Mouse (Mus musculus): ENCODE measurements around the gene Far2. TPM values are rescaled to one million over a fixed set of nuclear protein-coding genes. Genes with fewer than 3 reads are reported as not detected.
"Not testable (repeated sequence)": the region's sequence is repeated elsewhere in the genome, so short reads cannot be mapped to it uniquely, and the experiment has no call there.

Gene Far2
- polyA plus RNA-seq, 1 experiment from 2014 or later = 5.0 TPM

- Histone ChIP-seq H3K27ac (no peak overlapping the region), H3K9me3 (no peaks in the 10 kb centered on the region), H3K36me3 (no peaks in the 10 kb centered on the region), H3K9ac (no peak overlapping the region), H3K4me3 (replicated peaks) (no peak overlapping the region), H3K27me3 (replicated peaks) (no peaks in the 10 kb centered on the region), H3K4me1 (replicated peaks) (no peaks in the 10 kb centered on the region), H3K4me2 (replicated peaks) (no peak overlapping the region)
- peak; percentile 92 for ATAC-seq
- 64% methylated on average over 2 of the region's 2 CpGs for WGBS
These were observed 37.3 kb downstream of the Far2 start for GRCm38 (mm10) chr6:148084403-148084802.

DNA sequence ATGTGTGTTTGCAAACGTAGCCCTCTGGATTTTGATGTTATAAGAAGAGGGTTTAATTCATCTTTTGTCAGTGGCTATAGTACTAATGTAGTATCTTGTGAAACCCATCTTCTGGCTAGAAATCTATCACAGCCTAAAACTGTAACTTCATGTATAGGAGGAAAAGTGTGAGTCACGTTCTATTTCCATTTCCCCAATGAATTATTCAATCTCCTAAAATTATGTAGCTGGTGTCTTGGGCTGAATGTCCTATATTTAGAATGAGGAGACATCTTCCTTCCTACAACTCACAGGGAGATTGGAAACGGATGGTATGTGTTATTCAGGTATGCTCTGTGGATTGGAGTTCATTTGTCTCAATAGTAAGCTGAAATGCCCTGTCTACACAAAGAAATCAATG, 50.0 kb downstream of the Far2 start:
- Histone ChIP-seq H3K27me3 (replicated peaks) (no peaks in the 10 kb centered on the region), H3K4me2 (replicated peaks) (no peak overlapping the region), H3K9ac (no peak overlapping the region), H3K4me3 (replicated peaks) (no peak overlapping the region), H3K36me3 (no peaks in the 10 kb centered on the region), H3K27ac (no peak overlapping the region), H3K9me3 (no peaks in the 10 kb centered on the region), H3K4me1 (replicated peaks) (no peaks in the 10 kb centered on the region)
- 76% methylated on average over 3 of the region's 3 CpGs for WGBS
- ATAC-seq = no peak

DNA sequence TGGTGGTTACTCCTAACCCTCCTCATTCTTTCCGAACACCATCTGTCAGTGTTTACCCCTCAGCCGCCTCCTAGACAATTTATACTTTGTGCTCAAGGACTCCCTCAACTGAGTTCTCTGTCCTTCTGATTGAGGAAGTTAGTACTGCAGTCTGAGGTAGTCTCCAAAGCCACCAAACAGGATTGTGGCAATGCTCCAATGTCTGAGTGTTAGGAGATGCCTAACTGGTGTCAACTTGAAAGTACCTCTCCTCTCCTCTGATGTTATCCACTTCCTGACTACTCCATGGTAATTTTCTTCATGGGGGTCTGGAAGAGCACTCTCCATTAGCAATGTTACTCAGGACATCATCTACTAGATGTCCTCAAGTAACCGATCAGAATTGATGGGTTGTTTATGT, 54.9 kb downstream of the Far2 start:
- H3K4me2 ChIP-seq (replicated peaks) = no peak overlapping the region
- H3K27ac ChIP-seq = no peak overlapping the region
- 54% methylated on average over 3 of the region's 3 CpGs for WGBS
- no peaks in the 10 kb centered on the region for H3K36me3 ChIP-seq
- H3K4me3 ChIP-seq (replicated peaks) = no peak overlapping the region
- H3K9ac ChIP-seq = no peak overlapping the region
- no peaks in the 10 kb centered on the region for H3K27me3 ChIP-seq (replicated peaks)
- ATAC-seq = no peak
- no peaks in the 10 kb centered on the region for H3K4me1 ChIP-seq (replicated peaks)
- H3K9me3 ChIP-seq = no peaks in the 10 kb centered on the region

DNA sequence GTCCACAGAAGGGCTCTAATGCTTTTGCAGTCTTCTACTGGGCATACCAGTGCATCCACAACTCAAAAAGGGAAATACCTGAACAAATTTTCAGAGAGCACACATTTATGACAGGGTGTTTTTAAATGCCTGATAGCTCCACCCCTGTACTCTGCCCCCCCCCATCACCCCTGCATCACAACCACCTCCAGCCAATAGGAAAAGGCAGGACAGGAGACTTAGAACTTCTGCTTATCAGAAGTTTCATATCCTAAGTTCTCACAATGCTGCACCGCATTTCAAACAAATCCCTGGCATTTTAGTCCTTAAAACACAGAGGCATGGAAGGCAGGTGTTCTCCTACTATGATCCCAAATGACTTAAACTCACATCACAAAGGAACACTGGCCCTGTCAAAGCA, 55.4 kb downstream of the Far2 start:
- WGBS = 85% methylated on average over 1 of the region's 1 CpGs

DNA sequence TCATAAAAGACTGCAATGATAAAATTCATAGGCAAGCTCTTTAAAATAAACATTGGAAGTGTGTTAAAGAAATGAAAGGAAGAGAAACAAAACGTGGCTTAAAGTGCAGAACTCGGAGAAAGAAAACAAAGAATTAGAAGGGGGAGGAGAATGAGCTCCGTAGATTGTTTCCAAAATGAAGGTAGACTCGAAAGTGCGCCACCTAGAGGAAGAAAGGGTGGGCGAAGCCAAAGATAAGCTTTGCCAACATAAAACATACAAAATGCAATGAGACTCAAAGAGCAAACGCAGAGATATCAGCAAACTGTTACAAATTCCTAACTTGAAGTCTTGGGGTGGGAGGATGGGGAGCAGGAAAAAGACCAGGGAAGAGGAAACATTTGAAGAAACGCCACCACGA, 57.2 kb downstream of the Far2 start:
- no peak overlapping the region for H3K4me2 ChIP-seq (replicated peaks)
- no peaks in the 10 kb centered on the region for H3K9me3 ChIP-seq
- H3K27ac ChIP-seq = no peak overlapping the region
- H3K9ac ChIP-seq = no peak overlapping the region
- ATAC-seq = no peak
- WGBS = 37% methylated on average over 9 of the region's 9 CpGs
- no peaks in the 10 kb centered on the region for H3K36me3 ChIP-seq
- H3K27me3 ChIP-seq (replicated peaks) = no peaks in the 10 kb centered on the region
- no peaks in the 10 kb centered on the region for H3K4me1 ChIP-seq (replicated peaks)
- no peak overlapping the region for H3K4me3 ChIP-seq (replicated peaks)

More for the DNA sequence above, 55.4 kb downstream of the Far2 start:
- no peaks in the 10 kb centered on the region for H3K27me3 ChIP-seq (replicated peaks)
- no peaks in the 10 kb centered on the region for H3K36me3 ChIP-seq
- no peak for ATAC-seq
- H3K4me2 ChIP-seq (replicated peaks) = no peak overlapping the region
- no peak overlapping the region for H3K9ac ChIP-seq
- H3K27ac ChIP-seq = no peak overlapping the region
- no peaks in the 10 kb centered on the region for H3K4me1 ChIP-seq (replicated peaks)
- H3K9me3 ChIP-seq = no peaks in the 10 kb centered on the region
- no peak overlapping the region for H3K4me3 ChIP-seq (replicated peaks)

DNA sequence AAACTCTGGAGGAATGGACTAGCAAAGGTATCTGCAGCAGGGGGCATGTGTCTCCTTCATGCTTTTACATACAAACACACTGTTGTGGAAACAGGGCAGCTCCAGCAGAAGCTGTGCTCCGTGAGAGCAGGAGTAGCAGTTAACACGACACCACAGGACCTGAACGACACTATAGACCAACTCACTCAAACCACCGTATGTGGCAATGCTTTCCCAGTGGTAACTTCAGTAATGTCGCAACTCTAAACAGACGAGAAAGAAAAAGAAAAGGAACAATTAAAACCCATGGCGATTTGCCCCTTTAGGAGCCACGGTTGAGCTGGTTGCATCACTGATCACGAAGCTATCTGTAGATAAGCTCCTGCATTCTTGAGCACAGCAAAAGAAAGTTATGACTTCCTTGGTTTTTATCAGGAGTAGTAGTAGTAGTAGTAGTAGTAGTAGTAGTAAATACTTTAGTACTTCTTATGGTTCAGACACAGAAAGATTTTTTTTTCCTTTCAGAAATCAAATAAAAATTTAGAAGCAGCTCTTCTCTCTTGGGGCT, 58.7 kb downstream of the Far2 start:
- no peak for ATAC-seq
- 75% methylated on average over 9 of the region's 9 CpGs for WGBS
- Histone ChIP-seq H3K27me3 (replicated peaks) (no peaks in the 10 kb centered on the region), H3K36me3 (no peaks in the 10 kb centered on the region), H3K9ac (no peak overlapping the region), H3K4me3 (replicated peaks) (no peak overlapping the region), H3K4me2 (replicated peaks) (no peak overlapping the region), H3K4me1 (replicated peaks) (no peaks in the 10 kb centered on the region), H3K9me3 (no peaks in the 10 kb centered on the region), H3K27ac (no peak overlapping the region)

- H3K27ac ChIP-seq = no peak overlapping the region
- ATAC-seq = no peak
- H3K9me3 ChIP-seq = no peaks in the 10 kb centered on the region
- 59% methylated on average over 8 of the region's 8 CpGs for WGBS
- H3K36me3 ChIP-seq = no peaks in the 10 kb centered on the region
- H3K27me3 ChIP-seq (replicated peaks) = no peaks in the 10 kb centered on the region
- H3K4me3 ChIP-seq (replicated peaks) = no peak overlapping the region
- no peak overlapping the region for H3K9ac ChIP-seq
- no peaks in the 10 kb centered on the region for H3K4me1 ChIP-seq (replicated peaks)
- H3K4me2 ChIP-seq (replicated peaks) = no peak overlapping the region
These were observed 61.8 kb downstream of the Far2 start for GRCm38 (mm10) chr6:148108741-148109472.

- 93% methylated on average over 2 of the region's 2 CpGs for whole genome bisulfite sequencing
- Histone ChIP-seq H3K27me3 (replicated peaks) (no peaks in the 10 kb centered on the region), H3K9ac (no peak overlapping the region), H3K27ac (no peak overlapping the region), H3K4me1 (replicated peaks) (no peaks in the 10 kb centered on the region), H3K4me2 (replicated peaks) (no peak overlapping the region), H3K9me3 (no peaks in the 10 kb centered on the region), H3K36me3 (no peaks in the 10 kb centered on the region), H3K4me3 (replicated peaks) (no peak overlapping the region)
- no peak for ATAC-seq
These were observed 64.1 kb downstream of the Far2 start for GRCm38 (mm10) chr6:148110996-148111633.

DNA sequence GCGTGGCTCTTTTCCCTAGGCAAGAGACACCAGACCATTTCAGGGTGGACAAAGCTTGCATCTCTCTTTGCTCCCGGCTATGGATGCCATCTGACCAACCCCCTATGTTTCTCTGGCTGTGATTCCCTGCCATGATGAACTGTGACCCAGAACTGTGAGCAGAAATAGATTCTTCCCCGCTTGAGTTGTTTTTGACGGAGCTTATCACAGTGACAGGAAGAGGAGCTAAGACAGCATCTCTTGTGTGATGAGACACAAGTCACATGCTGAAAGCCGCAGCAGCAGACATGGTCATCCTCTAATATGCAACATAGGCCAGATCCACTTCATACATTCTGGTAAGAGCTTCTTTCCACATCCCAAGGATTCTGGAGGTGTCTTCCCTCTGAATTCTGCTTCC, 69.3 kb downstream of the Far2 start:
- Histone ChIP-seq H3K27me3 (replicated peaks) (no peaks in the 10 kb centered on the region), H3K27ac (no peak overlapping the region), H3K9ac (no peak overlapping the region), H3K4me1 (replicated peaks) (no peaks in the 10 kb centered on the region), H3K9me3 (no peaks in the 10 kb centered on the region), H3K36me3 (no peaks in the 10 kb centered on the region), H3K4me2 (replicated peaks) (no peak overlapping the region), H3K4me3 (replicated peaks) (no peak overlapping the region)
- no peak for ATAC-seq
- 85% methylated on average over 5 of the region's 5 CpGs for WGBS

GRCm38 (mm10) chr6:148116907-148117306, 69.8 kb downstream of the Far2 start:
- H3K4me3 ChIP-seq (replicated peaks) = no peak overlapping the region
- H3K9me3 ChIP-seq = no peaks in the 10 kb centered on the region
- no peaks in the 10 kb centered on the region for H3K36me3 ChIP-seq
- WGBS = 78% methylated on average over 3 of the region's 3 CpGs
- H3K27ac ChIP-seq = no peak overlapping the region
- ATAC-seq = no peak
- H3K27me3 ChIP-seq (replicated peaks) = no peaks in the 10 kb centered on the region
- H3K9ac ChIP-seq = no peak overlapping the region
- no peaks in the 10 kb centered on the region for H3K4me1 ChIP-seq (replicated peaks)
- H3K4me2 ChIP-seq (replicated peaks) = no peak overlapping the region

DNA sequence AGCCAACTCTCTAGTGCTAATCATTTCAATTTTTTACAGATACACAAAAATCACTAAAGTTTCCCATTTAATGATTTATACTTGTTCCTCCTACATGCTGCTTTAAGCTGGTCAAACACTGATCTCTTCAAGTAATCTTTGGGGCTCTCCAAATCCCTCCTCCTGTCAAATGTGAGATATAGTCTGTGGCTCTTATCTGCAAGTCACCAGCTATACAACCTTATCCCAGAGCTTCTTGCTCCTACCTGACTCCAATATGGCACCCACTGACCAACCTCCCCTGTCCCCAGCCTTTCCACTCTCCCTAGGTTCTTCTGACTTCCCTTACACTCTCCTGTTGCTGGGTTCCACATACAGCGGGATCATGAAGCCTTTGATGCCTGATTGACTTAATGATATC, 70.6 kb downstream of the Far2 start:
- Histone ChIP-seq H3K4me3 (replicated peaks) (no peak overlapping the region), H3K9me3 (no peaks in the 10 kb centered on the region), H3K36me3 (no peaks in the 10 kb centered on the region), H3K27me3 (replicated peaks) (no peaks in the 10 kb centered on the region), H3K27ac (no peak overlapping the region), H3K4me2 (replicated peaks) (no peak overlapping the region), H3K9ac (no peak overlapping the region), H3K4me1 (replicated peaks) (no peaks in the 10 kb centered on the region)
- ATAC-seq = no peak
- 88% methylated on average over 1 of the region's 1 CpGs for WGBS

- Histone ChIP-seq H3K9me3 (no peaks in the 10 kb centered on the region), H3K27me3 (replicated peaks) (no peaks in the 10 kb centered on the region), H3K27ac (no peak overlapping the region), H3K4me3 (replicated peaks) (no peak overlapping the region), H3K9ac (no peak overlapping the region), H3K4me2 (replicated peaks) (no peak overlapping the region), H3K4me1 (replicated peaks) (no peaks in the 10 kb centered on the region), H3K36me3 (no peaks in the 10 kb centered on the region)
- no peak for ATAC-seq
- WGBS = 75% methylated on average over 1 of the region's 1 CpGs
These were observed 73.6 kb downstream of the Far2 start for GRCm38 (mm10) chr6:148120703-148121102.

DNA sequence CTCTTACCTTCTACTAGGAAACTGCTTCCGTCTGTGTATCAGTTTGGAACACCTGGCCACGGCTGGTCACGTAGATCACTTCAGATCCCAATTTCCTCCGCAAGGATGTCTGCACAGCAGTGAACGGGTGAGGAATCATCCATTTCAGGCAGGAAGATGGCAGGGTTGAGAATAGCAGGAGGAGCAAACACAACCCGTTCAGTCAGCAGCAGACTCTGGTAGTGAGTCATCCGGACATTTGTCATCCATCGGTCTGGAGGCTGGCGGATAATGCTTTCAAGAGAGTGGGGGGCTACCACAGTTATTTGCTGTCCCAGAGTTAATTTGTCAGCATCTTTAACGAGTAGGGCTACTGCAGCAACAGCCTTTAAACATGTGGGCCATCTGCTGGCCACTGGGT, 79.8 kb downstream of the Far2 start:
- not testable (repeated sequence) for H3K4me1 ChIP-seq (replicated peaks); H3K9ac ChIP-seq; ATAC-seq; H3K36me3 ChIP-seq; H3K4me2 ChIP-seq (replicated peaks); H3K9me3 ChIP-seq; H3K27ac ChIP-seq; H3K27me3 ChIP-seq (replicated peaks); H3K4me3 ChIP-seq (replicated peaks)
- WGBS = 57% methylated on average over 10 of the region's 10 CpGs
